Mouse (Mus musculus): ENCODE measurements at regions not wholly inside any gene's neighbourhood (a gene's known extent, or its start where the extent isn't known, plus 50 kb on each side); places are given as distances from the start of the nearest gene placed in this dataset.

GRCm38 (mm10) chr11:112121831-112122230, 660.2 kb upstream of the Sox9 start:
- TF ChIP-seq POLR2A (IDR thresholded peaks at IDR 0.05; ENCODE audit: extremely low read depth, insufficient read depth, low read length): no peak
- no peak for TF ChIP-seq CTCF (IDR thresholded peaks at IDR 0.05; ENCODE audit: low read depth, low read length)
